Mouse (Mus musculus): ENCODE data around the gene Pik3cb. TPM values are rescaled to one million over a fixed set of nuclear protein-coding genes. Genes with fewer than 3 reads are reported as not detected.

Pik3cb gene
- polyA plus RNA-seq, 1 experiment, result 55.5 TPM

GRCm38 (mm10) chr9:99172811-99173210, 32.4 kb upstream of the Pik3cb start:
- no peak for TF ChIP-seq EP300 (IDR thresholded peaks at IDR 0.05; ENCODE audit: insufficient read depth, low read depth, low read length)
- TF ChIP-seq CTCF (IDR thresholded peaks at IDR 0.05; ENCODE audit: low read depth, low read length), result no peak
- no peak for TF ChIP-seq POLR2A (IDR thresholded peaks at IDR 0.05; ENCODE audit: insufficient read depth, low read length)

GRCm38 (mm10) chr9:99171186-99171585, 30.8 kb upstream of the Pik3cb start:
- Histone ChIP-seq H3K27me3 (ENCODE audit: control insufficient read depth, insufficient read depth, low read length, poor library complexity, severe bottlenecking) (no peaks in the 10 kb centered on the region), H3K4me3 (ENCODE audit: low read depth, low read length) (no peak overlapping the region), H3K4me1 (ENCODE audit: control insufficient read depth, insufficient read depth, low read length) (no peaks in the 10 kb centered on the region), H3K27ac (ENCODE audit: insufficient read depth, low read length) (no peak overlapping the region), H3K9ac (ENCODE audit: low read depth, poor library complexity, severe bottlenecking) (no peak overlapping the region), H3K9me3 (replicated peaks; ENCODE audit: control insufficient read depth, insufficient read depth, low read length, poor library complexity, severe bottlenecking) (no peaks in the 10 kb centered on the region), H3K36me3 (ENCODE audit: control insufficient read depth, insufficient read depth, low read length, poor library complexity, severe bottlenecking) (no peaks in the 10 kb centered on the region)
- TF ChIP-seq CTCF (IDR thresholded peaks at IDR 0.05; ENCODE audit: low read depth, low read length), result no peak
- no peak for TF ChIP-seq EP300 (IDR thresholded peaks at IDR 0.05; ENCODE audit: insufficient read depth, low read depth, low read length)

More at GRCm38 (mm10) chr9:99172811-99173210, 32.4 kb upstream of the Pik3cb start:
- Histone ChIP-seq H3K4me1 (ENCODE audit: control insufficient read depth, insufficient read depth, low read length) (no peaks in the 10 kb centered on the region), H3K36me3 (ENCODE audit: control insufficient read depth, insufficient read depth, low read length, poor library complexity, severe bottlenecking) (no peaks in the 10 kb centered on the region), H3K9me3 (replicated peaks; ENCODE audit: control insufficient read depth, insufficient read depth, low read length, poor library complexity, severe bottlenecking) (no peaks in the 10 kb centered on the region), H3K4me3 (ENCODE audit: low read depth, low read length) (no peak overlapping the region), H3K27me3 (ENCODE audit: control insufficient read depth, insufficient read depth, low read length, poor library complexity, severe bottlenecking) (no peaks in the 10 kb centered on the region), H3K27ac (ENCODE audit: insufficient read depth, low read length) (no peak overlapping the region), H3K9ac (ENCODE audit: low read depth, poor library complexity, severe bottlenecking) (no peak overlapping the region)

GRCm38 (mm10) chr9:99169029-99169428, 28.6 kb upstream of the Pik3cb start:
- TF ChIP-seq CTCF (IDR thresholded peaks at IDR 0.05; ENCODE audit: low read depth, low read length) (no peak), EP300 (IDR thresholded peaks at IDR 0.05; ENCODE audit: insufficient read depth, low read depth, low read length) (no peak), POLR2A (IDR thresholded peaks at IDR 0.05; ENCODE audit: insufficient read depth, low read length) (no peak)

GRCm38 (mm10) chr9:99166946-99167345, 26.5 kb upstream of the Pik3cb start:
- Histone ChIP-seq H3K4me1 (ENCODE audit: control insufficient read depth, insufficient read depth, low read length) (peaks cover 2% of the 10 kb centered on the region), H3K27me3 (ENCODE audit: control insufficient read depth, insufficient read depth, low read length, poor library complexity, severe bottlenecking) (no peaks in the 10 kb centered on the region), H3K4me3 (ENCODE audit: low read depth, low read length) (no peak overlapping the region), H3K27ac (ENCODE audit: insufficient read depth, low read length) (no peak overlapping the region), H3K36me3 (ENCODE audit: control insufficient read depth, insufficient read depth, low read length, poor library complexity, severe bottlenecking) (no peaks in the 10 kb centered on the region), H3K9ac (ENCODE audit: low read depth, poor library complexity, severe bottlenecking) (no peak overlapping the region), H3K9me3 (replicated peaks; ENCODE audit: control insufficient read depth, insufficient read depth, low read length, poor library complexity, severe bottlenecking) (no peaks in the 10 kb centered on the region)
- TF ChIP-seq CTCF (IDR thresholded peaks at IDR 0.05; ENCODE audit: low read depth, low read length), result no peak
- TF ChIP-seq EP300 (IDR thresholded peaks at IDR 0.05; ENCODE audit: insufficient read depth, low read depth, low read length), result peak; percentile 67; the same call in 1 of the 2 replicates

More at GRCm38 (mm10) chr9:99169029-99169428, 28.6 kb upstream of the Pik3cb start:
- no peaks in the 10 kb centered on the region for H3K27me3 ChIP-seq (ENCODE audit: control insufficient read depth, insufficient read depth, low read length, poor library complexity, severe bottlenecking)
- no peaks in the 10 kb centered on the region for H3K9me3 ChIP-seq (replicated peaks; ENCODE audit: control insufficient read depth, insufficient read depth, low read length, poor library complexity, severe bottlenecking)
- no peak overlapping the region for H3K9ac ChIP-seq (ENCODE audit: low read depth, poor library complexity, severe bottlenecking)
- no peaks in the 10 kb centered on the region for H3K36me3 ChIP-seq (ENCODE audit: control insufficient read depth, insufficient read depth, low read length, poor library complexity, severe bottlenecking)
- H3K4me3 ChIP-seq (ENCODE audit: low read depth, low read length), result no peak overlapping the region
- no peak overlapping the region for H3K27ac ChIP-seq (ENCODE audit: insufficient read depth, low read length)
- peaks cover 2% of the 10 kb centered on the region for H3K4me1 ChIP-seq (ENCODE audit: control insufficient read depth, insufficient read depth, low read length)

GRCm38 (mm10) chr9:99165956-99166355, 25.5 kb upstream of the Pik3cb start:
- H3K27ac ChIP-seq (ENCODE audit: insufficient read depth, low read length), result no peak overlapping the region

GRCm38 (mm10) chr9:99164664-99165226, 24.3 kb upstream of the Pik3cb start:
- Histone ChIP-seq H3K27me3 (ENCODE audit: control insufficient read depth, insufficient read depth, low read length, poor library complexity, severe bottlenecking) (no peaks in the 10 kb centered on the region), H3K9ac (ENCODE audit: low read depth, poor library complexity, severe bottlenecking) (no peak overlapping the region), H3K27ac (ENCODE audit: insufficient read depth, low read length) (no peak overlapping the region), H3K4me3 (ENCODE audit: low read depth, low read length) (no peak overlapping the region), H3K4me1 (ENCODE audit: control insufficient read depth, insufficient read depth, low read length) (peaks cover 2% of the 10 kb centered on the region), H3K9me3 (replicated peaks; ENCODE audit: control insufficient read depth, insufficient read depth, low read length, poor library complexity, severe bottlenecking) (no peaks in the 10 kb centered on the region), H3K36me3 (ENCODE audit: control insufficient read depth, insufficient read depth, low read length, poor library complexity, severe bottlenecking) (no peaks in the 10 kb centered on the region)
- TF ChIP-seq POLR2A (IDR thresholded peaks at IDR 0.05; ENCODE audit: insufficient read depth, low read length) (no peak), EP300 (IDR thresholded peaks at IDR 0.05; ENCODE audit: insufficient read depth, low read depth, low read length) (no peak), CTCF (IDR thresholded peaks at IDR 0.05; ENCODE audit: low read depth, low read length) (no peak)

More at GRCm38 (mm10) chr9:99165956-99166355, 25.5 kb upstream of the Pik3cb start:
- H3K27me3 ChIP-seq (ENCODE audit: control insufficient read depth, insufficient read depth, low read length, poor library complexity, severe bottlenecking), result no peaks in the 10 kb centered on the region
- peaks cover 2% of the 10 kb centered on the region for H3K4me1 ChIP-seq (ENCODE audit: control insufficient read depth, insufficient read depth, low read length)
- H3K9ac ChIP-seq (ENCODE audit: low read depth, poor library complexity, severe bottlenecking), result no peak overlapping the region
- TF ChIP-seq CTCF (IDR thresholded peaks at IDR 0.05; ENCODE audit: low read depth, low read length) (no peak), EP300 (IDR thresholded peaks at IDR 0.05; ENCODE audit: insufficient read depth, low read depth, low read length) (no peak), POLR2A (IDR thresholded peaks at IDR 0.05; ENCODE audit: insufficient read depth, low read length) (no peak)
- H3K4me3 ChIP-seq (ENCODE audit: low read depth, low read length), result no peak overlapping the region
- no peaks in the 10 kb centered on the region for H3K36me3 ChIP-seq (ENCODE audit: control insufficient read depth, insufficient read depth, low read length, poor library complexity, severe bottlenecking)
- no peaks in the 10 kb centered on the region for H3K9me3 ChIP-seq (replicated peaks; ENCODE audit: control insufficient read depth, insufficient read depth, low read length, poor library complexity, severe bottlenecking)
